Mouse (Mus musculus): Measurements from ENCODE around the gene Ankrd2. TPM values are rescaled to one million over a fixed set of nuclear protein-coding genes. Genes with fewer than 3 reads are reported as not detected.

The Ankrd2 gene
- 100 to 1,000 TPM; 180 to 360 TPM for total RNA-seq (2021)
- long read RNA-seq, experiment 1, transcript Ankrd2-202 (9 exons, 1,138 nt), result major isoform, 14 of 18 reads
- long read RNA-seq, experiment 1, partial matches to known transcripts, result 1 of 18 reads
- long read RNA-seq, experiment 1, other reads (novel, unspliced or antisense), result 3 of 18 reads
- long read RNA-seq, experiment 2, transcript Ankrd2-202 (9 exons, 1,138 nt), result major isoform, 33 of 41 reads
- long read RNA-seq, experiment 2, partial matches to known transcripts, result 5 of 41 reads
- long read RNA-seq, experiment 2, other reads (novel, unspliced or antisense), result 3 of 41 reads

DNA sequence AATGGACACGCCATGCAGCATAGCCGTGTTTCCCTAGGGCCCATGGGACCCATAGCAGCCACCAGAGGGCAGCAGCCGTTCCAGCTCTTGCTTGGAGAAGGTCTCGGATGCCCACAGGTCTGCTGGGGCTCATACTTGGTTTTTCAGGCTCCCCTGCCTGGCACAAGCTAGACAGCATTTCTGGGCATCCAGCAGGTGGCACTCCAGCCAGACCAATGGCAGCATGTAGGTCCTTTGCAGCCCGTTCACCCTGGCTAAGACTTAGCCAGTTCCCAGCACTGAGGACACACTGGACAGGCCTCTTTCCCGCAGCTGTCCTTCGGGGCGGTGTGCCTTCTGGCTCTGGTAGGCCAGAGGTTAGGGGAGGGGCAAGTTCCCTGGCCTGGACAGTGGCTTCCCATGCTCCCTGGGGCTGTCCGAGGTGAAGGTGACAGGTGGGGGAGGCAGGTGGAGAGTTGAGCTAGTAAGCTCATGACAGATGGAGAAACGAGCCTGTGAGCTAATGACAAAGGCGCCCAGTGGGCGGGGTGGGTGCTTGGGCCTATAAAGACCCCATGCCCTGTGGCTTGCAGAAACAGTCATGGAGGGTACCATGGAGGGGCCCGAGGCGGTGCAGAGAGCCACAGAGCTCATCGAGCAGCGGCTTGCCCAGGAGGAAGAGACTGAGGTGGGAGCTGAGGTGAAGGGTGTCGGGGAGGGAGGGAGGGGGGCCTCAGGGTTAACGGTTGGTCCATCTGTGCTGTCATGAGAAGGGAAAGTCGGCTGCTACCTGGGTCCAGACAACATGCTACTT lies at the start of gene Ankrd2:
Gene Ankrd2, plus strand, starts transcription at position 545 of the 793 bp plus-strand sequence.
- DNase-seq (ENCODE audit: low spot score), result peak; percentile 85

DNA sequence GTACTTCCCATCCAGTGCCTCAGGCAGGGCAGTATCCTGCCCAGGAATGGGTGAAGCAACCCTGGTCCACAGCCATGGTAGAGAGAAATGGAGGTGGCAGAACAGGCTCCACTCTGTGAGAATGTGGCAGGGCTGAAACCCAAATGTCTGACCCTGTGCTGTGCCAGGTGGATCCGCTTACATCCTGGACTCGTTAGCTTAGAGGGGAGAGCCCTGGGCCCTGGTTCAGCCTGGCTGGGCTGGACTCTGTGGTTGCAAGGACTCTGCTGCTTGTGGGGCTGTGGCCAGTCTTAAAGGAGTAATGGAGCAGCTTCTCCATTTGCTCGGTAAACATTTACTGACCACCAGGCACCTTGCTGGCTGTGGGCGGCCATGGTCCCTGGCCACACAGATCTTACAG lies 48.6 kb upstream of the Ankrd2 start:
- peak; percentile 77 for DNase-seq (ENCODE audit: low spot score)

DNA sequence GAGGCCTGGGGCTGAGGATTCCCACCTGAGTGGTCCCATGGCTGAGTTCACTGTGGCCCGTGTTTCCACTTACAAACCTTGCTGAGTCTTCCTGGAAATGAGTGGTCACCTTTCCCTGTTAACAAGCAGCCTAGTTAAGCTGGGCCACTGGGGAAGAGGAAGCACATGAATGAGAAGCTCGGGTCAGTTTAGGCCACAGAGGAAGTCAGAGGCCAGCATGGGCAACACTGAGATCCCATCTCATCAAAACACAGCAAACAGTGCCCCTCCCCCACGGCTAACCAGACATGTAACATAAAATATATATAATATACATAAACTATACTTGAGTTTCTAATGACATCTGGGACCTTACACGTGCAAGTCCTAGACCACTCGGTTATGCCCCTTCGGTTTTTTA lies 46.0 kb upstream of the Ankrd2 start:
- DNase-seq (ENCODE audit: low spot score), result no peak

DNA sequence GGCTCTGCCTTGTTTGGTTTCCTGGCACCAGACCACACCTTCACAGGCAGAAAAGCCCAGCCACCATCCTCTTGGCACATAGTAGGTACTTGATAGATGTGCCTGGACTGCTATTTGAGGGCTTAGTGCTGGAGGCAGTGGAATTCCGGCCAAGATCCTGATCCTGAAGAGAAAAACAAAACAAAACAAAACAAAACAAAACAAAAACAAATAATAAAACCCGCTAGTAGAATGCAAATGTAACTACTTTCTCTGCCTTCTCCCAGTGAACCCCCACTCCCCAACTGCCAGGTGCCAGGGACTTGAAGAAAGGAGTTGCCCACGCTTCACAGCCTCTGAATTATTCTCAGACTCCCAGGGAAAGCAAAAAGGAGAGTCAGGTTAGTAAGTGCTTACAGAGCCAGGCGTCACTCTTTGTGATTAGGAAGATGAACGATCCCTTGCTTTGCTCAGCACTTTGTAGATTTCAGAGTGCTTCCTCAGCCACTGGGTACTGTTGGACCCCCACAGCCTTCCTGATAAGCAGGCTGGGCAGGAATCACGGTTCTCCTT lies 43.8 kb upstream of the Ankrd2 start:
- no peak for DNase-seq (ENCODE audit: low spot score)

DNA sequence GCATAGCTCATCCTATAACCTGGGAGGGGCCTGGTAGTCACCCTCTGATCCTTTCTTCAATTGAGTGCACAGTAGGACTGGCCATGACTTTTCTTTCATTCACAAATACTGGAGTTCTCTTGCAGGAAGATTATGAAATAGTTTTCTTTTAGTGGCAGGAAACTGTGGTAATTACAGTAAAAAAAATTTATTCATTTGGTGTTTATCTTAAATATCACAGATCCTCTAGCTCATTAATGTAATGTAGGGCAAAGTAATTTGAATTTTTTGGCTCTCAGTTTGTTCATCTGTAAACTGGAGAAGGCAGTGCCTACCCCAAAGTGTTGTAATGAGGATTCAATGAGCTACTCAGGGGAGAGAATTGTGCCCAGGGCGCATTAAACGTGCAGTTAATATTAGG lies 42.8 kb upstream of the Ankrd2 start:
- DNase-seq (ENCODE audit: low spot score), result no peak

DNA sequence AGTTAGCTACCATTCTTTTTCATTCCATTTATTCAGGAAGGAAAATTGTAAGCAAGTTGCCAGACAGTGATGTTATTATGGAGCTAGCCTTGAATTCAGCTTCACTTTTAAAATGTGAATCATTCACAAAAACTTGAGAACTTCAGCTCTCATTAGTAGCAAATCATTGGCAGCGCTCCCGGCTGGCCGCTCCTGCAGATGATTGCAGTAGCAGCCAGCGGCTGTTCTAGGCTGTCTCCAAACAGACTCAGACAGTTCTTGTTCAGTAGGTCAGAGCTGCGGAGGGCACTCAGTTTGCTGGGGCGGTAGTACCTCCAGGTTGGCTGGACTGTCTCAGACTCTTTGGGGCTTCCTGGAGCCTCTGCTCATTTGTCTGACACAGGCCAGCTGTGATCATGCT lies 42.3 kb upstream of the Ankrd2 start:
- peak; percentile 87 for DNase-seq (ENCODE audit: low spot score)

DNA sequence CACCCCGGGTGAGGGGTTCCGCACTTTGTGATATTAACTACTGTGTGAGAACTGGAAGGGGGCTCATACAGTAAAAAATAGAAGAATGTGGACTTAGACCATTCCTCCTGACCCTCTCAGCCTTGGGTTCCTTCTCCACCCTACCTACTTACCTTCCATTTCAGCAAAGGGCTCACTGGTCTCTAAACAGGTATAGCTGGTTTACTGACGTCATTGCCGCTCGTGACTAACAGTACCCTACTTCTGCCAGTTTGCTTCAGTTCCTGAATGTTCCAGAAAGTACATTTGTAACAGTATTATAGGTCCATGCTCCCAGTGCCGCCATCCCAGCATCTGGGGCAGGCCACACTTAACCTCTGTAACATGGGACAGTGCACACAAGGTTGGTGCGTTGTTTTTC lies 41.8 kb upstream of the Ankrd2 start:
- no peak for DNase-seq (ENCODE audit: low spot score)

DNA sequence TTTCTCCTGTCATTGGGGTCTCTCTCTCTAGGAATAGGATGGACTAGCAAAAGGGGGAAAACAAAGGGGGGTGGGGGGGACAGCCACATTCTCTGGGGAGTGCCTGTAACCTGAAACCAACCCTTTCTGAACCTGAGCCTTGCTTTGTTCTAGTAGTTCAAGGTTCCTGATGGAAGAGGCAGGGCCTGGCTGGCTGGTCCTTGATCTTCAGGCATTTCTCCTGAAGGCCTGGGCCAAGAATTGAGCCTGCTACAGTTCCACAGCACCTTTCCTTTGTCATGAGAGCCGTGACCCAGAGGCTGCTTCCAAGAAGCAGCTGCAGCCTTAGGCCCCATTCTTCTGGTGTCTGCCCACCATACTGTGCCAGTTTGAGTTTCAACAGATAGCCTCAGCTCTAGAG lies 40.3 kb upstream of the Ankrd2 start:
- no peak for DNase-seq (ENCODE audit: low spot score)

DNA sequence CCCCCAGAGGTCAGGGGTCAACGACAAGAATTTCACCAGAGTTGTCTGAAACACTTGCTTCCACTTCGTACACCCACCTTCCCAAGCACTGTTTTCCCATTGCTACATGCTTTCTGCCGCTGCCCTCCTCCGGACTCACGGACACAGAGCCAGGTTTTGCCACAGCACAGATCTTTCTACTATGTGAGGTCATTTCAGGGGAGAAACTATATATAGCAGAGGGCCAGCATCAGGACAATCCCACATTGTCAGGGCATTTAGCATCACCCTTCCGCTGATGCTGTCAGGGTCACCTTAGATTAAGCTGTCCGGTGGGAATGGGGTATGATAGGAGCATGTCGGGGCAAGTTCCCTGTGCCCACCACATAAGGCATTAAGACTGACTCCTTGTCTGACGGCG lies 38.7 kb upstream of the Ankrd2 start:
- no peak for DNase-seq (ENCODE audit: low spot score)

DNA sequence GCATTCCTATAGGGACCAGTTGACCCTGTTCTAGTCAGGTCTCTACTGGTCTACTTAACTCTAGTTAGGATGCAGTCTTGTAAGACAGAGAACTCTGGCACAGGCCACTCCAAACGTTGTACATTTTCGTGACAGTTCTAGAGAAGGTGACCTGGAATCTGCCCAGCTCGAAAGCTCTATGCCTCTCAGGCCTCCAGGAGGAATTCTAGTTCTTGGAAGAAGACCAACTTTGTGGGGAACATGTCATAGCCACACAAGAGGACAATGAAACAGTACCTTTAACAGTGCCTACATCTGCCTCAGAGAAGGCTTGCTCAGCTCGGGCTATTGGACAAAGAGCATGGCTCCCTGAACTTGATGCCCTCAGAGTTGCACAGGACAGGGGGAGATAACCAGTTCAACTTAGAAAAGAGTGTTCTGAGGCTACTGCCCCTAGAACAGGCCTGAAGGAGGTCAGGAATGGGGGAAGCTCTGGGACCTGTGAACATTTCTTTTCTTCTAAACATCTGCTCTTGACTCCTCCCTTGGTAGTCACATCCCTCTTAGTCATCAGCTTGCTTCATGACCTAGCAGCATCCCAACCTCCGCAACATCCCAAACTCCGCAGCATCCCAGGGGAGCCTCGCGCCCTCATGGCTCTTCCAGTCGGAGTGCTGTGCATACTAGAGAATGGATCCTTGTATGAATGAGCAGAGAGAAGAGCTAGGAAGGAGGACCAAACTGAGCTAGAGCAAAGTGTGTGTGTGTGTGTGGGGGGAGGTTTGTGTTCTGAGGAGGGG lies 36.8 kb upstream of the Ankrd2 start:
- DNase-seq (ENCODE audit: low spot score), result no peak

DNA sequence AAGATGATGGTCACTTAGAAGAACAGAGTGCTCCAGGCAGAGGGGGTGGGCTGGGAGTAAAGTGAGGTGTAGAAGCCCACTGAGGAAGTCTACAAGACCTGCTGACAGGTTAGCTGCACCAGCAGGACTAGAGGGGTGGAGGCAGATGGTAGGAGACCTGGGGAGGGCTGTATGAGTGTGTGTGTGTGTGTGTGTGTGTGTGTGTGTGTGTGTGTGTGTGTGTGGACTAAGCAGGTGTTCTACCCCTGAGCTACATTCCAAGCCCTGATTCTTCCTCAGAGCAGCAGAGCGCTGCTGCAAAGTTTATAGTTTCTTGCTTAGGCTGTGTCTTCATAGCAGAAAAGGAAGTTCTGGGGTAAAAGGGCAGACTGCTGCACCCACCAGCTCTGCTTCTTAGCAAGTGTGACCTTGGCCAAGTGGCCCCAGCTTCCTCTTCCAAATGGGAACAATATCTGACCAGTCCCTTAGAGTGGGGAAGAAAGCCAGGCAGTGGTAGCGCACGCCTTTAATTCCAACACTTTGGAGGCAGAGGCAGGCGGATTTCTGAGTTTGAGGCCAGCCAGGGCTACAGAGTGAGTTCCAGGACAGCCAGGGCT lies 36.0 kb upstream of the Ankrd2 start:
- DNase-seq (ENCODE audit: low spot score), result no peak

DNA sequence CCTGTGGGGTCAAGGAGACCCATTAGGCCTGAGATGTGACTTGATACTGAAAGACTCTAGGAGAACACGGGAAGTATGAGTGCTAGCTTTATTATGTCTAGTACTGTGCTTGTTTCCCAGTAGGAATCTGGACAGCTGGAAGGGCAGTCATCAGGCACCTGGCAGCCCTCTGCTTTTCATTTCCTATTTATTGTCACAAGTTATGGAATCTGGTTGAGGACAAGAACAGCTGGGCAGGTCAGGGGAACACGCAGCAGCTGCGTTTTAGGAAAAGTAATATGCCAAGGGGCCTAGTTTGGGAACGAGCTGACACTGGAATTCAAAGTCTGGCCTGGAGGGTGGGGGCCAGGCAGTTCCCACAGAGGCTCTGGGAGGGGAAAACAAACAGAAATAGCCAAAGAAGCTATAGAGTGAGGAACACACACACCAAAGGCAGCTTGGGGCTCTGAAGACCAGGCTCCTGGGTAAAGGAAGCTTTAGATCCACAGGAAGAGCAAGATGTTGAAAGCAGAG lies 35.3 kb upstream of the Ankrd2 start:
- peak; percentile 30 for DNase-seq (ENCODE audit: low spot score)

DNA sequence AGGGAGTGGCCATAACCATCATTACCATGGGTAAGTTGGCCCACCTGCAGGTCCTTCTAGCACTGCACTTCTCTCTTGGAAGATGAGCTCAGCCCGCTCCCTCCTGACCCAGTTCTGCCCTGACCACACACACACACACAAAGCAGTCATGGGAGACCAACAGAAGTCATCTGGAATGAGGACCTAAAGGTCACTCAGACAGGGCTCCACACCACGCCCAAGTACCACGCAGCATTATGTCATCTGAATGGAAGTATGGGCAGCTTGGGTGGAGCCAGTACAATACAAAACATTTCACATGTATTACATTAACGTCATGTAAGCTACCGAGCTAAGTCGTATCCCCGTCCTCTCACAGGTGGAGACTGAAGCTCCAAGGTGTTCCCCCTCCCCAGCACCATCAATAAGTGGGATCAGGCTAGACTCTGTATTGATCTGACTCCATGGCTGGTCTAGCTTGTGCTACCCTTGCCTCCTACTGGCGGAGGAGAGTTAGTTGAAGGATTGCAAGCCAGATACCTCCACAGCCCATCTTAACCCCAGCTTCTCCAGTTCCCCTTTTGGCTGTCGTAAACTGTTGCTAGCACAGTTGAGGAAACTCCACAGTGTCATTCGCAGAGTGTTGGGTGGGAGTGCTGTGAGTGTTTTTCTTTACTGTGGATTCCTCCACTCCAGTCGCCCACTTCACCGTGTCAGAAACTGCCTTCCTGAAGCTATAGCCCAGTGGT lies 34.4 kb upstream of the Ankrd2 start:
- DNase-seq (ENCODE audit: low spot score), result no peak

DNA sequence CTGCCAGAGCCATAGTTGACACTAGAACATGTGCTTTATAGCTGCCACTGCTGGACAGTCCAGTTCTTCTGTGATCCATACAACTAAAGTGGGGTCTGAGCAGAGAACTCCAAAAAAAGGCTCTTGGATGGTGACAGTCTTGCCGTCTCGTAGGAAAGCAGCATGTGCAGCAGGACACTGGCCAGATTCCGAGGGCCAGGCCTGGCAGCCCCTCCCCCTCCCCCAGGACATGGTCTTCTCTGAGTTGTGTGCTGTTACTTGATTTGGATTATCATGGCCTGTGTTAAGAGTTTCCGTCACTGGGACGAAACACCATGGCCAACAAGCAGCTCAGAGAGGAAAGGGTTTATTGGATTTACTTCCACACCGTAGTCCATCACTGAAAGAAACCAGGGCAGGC lies 31.5 kb upstream of the Ankrd2 start:
- no peak for DNase-seq (ENCODE audit: low spot score)

DNA sequence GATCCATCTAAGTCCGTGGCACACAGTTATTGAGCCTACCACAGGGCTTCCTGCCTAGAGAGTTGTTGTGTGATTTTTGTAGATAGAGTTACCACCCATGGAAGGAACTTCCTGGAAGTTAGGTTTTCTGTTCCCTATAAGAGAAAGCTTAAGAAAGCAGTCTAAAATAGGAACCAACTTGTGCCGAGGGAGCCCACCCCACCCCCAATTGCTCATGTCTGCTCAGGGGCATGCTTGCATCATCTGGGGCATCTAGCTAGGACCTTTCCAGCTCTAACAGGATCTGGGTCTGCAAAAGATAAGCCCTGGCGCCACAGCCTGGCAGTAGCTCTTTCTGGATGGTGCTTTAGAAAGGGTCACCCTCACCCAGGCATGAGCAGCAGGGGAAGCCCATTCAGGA lies 30.2 kb upstream of the Ankrd2 start:
- DNase-seq (ENCODE audit: low spot score), result no peak

DNA sequence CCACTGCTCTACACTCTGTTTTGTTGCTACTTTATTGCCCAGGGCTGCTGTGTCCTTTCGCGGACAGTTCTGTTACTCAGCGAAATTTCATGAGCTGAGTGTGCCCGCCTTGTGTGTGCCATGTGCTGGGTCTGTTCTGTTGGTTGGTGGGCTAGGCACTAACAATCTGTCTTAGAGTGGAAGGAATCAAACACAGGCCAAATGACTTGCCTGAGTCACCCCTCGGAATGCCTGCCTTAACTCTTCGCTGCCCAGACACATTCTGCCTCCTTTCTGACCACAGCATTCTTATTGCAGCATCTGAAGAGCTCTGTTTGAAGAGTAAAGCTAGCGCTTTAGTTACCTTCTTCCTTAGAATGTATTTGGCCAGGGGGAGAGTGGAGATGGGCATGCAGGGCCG lies 29.2 kb upstream of the Ankrd2 start:
- DNase-seq (ENCODE audit: low spot score), result no peak

DNA sequence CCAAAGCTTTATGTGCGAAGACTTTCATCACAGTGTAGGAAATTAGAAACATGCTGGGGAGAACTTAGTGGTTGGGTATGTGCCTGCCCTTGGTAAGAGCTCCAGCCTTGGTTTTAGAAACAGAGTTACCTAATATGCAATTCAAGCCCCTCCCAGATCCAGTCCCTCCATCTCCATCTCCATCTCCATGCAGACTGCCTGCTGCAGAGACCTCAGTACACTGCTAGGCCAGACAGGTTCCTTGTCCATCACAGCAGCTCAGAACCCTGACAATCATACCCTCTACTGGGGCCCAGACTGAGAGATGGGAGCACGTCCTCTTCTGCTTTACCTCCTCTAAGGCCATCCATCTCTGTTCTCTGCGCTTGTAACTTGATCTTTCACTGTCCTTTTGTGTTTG lies 27.2 kb upstream of the Ankrd2 start:
- no peak for DNase-seq (ENCODE audit: low spot score)

DNA sequence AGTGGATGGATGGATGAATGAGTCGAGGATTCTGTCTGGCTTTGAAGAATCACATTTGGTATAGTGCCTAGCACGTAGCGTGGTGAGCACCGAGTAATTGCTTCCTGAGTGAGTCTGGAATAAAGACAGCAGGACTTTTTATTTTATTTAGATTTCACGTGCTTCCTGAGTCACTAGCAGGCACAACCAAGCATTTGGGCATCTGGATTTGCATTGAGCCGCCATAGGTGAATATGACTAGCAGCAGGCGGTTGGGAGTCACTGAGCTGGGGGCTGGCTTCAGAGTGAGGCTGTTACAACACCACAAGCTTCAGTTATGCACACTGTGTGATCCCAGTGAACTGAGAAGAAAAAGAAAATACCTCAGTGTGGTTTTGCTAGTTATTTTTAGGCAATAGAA lies 26.7 kb upstream of the Ankrd2 start:
- no peak for DNase-seq (ENCODE audit: low spot score)

DNA sequence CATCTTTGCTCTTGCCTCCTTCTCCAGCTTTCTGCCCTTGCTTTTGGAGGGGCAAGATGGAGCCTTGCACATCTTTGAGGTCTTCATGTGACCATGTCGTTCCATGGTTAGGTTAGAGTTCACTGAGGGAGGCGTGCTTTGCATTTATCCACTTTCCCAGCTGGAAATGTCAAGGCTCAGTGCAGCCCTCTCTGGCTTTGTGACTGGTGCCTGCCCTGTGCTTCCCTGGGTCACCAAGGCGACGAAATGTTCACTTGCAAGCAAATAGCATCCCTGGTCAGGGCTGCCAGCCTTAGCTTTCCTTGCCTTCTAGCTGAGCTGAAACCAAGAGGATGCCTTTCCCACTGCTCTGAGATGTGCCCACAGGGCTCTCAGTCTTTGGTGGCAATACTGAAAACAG lies 25.4 kb upstream of the Ankrd2 start:
- no peak for DNase-seq (ENCODE audit: low spot score)

DNA sequence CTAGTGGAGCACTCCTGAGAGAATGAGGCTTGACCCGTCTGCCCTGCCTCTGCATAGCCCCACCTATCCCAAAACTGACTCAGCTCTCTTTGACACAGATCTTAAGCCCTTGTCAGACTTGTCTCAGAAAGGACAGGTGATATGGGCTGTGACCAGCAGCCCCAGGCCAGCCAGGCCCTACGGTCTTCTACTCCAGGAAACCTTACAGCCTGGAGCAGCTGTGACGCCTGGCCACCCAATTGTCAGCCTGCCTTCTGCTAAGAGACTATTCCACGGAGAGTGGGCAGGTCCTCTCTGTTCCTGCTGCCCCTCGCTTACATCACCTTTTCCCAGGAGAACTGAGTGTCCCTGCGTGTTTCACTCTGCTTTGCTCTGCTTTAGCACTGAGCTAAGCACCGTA lies 24.7 kb upstream of the Ankrd2 start:
- no peak for DNase-seq (ENCODE audit: low spot score)
